Mouse (Mus musculus) embryonic fibroblast, embryonic 13.5 days (primary cell): ENCODE data around the gene Prkcz. TPM values are rescaled to one million over a fixed set of nuclear protein-coding genes. Genes with fewer than 3 reads are reported as not detected.

Experiments
- H3K27ac ChIP-seq: 2 replicates; pipeline ENCODE4 v1.5.1; 2012; ENCODE audit warnings: low read length, control low read depth, inconsistent platforms; ENCODE audit not compliant: insufficient read depth
- H3K4me1 ChIP-seq: 2 replicates; pipeline ENCODE4 v1.6.1; 2011; ENCODE audit warnings: low read length; ENCODE audit not compliant: control insufficient read depth, insufficient read depth
- H3K4me3 ChIP-seq: 2 replicates; pipeline ENCODE4 v1.5.1; 2011; ENCODE audit warnings: mild to moderate bottlenecking, control low read depth, low read length; ENCODE audit not compliant: insufficient read depth
- CTCF ChIP-seq: IDR thresholded peaks from 2 replicates; pipeline ENCODE4 v1.5.1; 2011; ENCODE audit warnings: mild to moderate bottlenecking, control low read depth, low read length, moderate library complexity, borderline replicate concordance; ENCODE audit not compliant: insufficient read depth
- POLR2A ChIP-seq: IDR thresholded peaks from 2 replicates; pipeline ENCODE4 v1.6.1; 2011; ENCODE audit warnings: low read depth, mild to moderate bottlenecking, control low read depth, low read length, moderate library complexity
- polyA plus RNA-seq: library from polyadenylated mRNA; stranded (reverse); fragments of >200 nt; gene quantifications from 2 replicates; pipeline ENCODE4 v1.2.4, GENCODE M21; 2011; ENCODE audit warnings: low read depth; ENCODE audit not compliant: missing spikeins, insufficient read length

Gene Prkcz
- polyA plus RNA-seq, result 0.63 and 1.4 TPM in 2 replicates

DNA sequence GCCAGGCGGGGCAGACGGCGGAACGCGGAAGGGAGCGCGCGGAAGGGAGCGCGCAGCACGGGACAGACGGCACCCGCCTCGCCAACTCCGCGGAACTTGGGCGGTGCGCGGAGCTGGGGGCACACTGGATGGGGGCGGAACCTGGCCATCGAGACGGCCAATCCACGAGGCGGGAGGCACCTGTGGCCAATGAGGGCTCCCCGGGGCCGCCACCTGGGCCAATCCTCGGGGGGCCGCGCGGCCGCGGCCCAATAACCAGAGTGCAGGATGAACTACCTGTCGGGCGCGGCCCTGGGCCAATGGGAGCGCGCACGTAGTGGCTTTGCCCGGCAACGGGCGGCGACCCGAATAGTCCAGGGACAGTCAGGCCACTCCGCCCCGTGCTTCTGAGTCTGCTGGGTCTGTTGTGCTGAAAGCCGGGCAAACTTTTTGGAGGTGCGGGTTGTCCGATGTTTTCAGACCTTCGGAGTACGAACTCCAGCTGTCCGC is at the start of gene Prkcz:
Prkcz (minus strand) TSS at position 59 of the 489 bp plus-strand sequence.
- peak within 1 kb of the TSS; percentile 26 for H3K4me3 ChIP-seq
- TF ChIP-seq CTCF (no peak), POLR2A (no peak)
- no peak within 1 kb of the TSS for H3K27ac ChIP-seq
- no peaks in the 10 kb centered on the region for H3K4me1 ChIP-seq

DNA sequence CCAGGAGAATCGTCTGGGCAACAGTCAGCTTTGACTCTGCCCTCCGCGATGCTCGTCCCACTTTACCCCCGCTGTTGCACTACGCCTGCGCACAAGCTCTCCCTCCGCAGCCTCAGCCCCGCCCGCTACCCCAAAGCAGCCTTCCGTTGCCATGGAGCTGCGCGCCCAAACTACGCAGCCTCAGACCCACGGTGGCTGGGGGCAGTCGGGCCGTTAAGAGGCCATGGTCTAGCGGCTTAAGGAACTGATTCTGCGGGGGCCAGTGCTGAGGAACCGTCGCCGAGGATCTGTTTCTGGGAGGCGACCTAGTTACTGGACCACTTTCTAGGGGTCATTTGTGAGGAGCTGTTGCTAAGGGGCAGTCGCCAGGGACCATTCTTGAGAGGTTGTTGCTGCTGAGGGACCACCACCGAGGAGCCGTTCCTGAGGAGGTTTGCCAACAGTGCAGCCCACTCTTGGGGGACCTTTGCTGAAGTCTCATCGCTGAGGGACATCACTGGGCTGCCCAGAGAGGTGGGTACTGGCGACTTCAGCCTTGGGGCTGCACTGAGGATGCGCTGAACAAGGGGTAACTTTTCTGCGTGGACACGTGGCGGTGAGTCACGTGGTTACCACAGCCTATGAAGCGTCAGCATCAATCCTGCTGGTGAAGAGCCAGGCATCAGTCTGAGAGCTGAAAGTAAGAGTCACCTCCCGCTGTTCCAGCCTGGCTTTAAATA is 48.1 kb upstream of the Prkcz start, which contains the start of gene Cfap74:
Cfap74 (plus strand) TSS at position 133 of the 719 bp plus-strand sequence.
- peak within 1 kb of the TSS; percentile 52 for H3K4me3 ChIP-seq
- H3K4me1 ChIP-seq, result no peaks in the 10 kb centered on the region
- H3K27ac ChIP-seq, result no peak within 1 kb of the TSS
- peak; percentile 63 for TF ChIP-seq POLR2A
- no peak for TF ChIP-seq CTCF

DNA sequence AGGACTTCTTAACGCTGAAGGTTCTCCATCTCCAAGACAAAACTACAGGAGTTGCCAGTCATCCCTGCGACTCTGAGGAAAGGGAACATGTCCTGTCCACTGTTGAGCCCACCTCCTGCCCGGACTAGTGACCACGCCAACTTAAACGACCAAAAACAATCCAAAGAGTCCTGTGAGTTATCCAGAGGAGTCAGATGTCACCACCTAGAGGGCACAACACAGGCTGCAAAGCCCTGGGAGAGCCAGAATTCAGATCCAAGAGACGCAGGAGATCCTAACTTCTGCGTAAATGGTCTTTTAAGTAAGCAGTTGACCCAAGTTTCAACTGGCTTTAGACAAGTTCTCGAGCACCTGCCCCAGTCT is 47.5 kb upstream of the Prkcz start:
- H3K4me1 ChIP-seq, result no peaks in the 10 kb centered on the region
- H3K4me3 ChIP-seq, result peak overlapping the region; percentile 22; the same call in 1 of the 2 replicates
- H3K27ac ChIP-seq, result no peak overlapping the region
- no peak for TF ChIP-seq CTCF
- no peak for TF ChIP-seq POLR2A

DNA sequence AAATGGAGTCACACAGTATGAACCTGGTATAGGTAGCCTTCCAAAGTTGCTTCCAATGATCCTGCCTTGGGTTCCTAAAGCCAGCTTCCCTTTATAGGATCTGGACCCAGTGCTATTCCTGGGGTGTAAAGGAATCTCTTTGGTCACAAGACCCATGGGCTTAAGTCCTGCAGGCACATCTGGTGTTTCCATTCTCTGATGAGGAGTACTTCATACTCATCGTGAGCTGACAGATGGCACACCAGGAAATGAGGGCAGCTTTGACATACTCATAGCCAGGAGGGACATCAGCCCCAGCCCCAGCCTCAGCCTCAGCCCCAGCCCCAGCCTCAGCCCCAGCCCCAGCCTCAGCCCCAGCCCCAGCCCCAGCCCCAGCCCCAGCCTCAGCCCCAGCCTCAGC is 41.3 kb upstream of the Prkcz start:
- TF ChIP-seq POLR2A, result no peak
- TF ChIP-seq CTCF, result no peak
- no peak overlapping the region for H3K27ac ChIP-seq
- no peaks in the 10 kb centered on the region for H3K4me1 ChIP-seq
- H3K4me3 ChIP-seq, result no peak overlapping the region

DNA sequence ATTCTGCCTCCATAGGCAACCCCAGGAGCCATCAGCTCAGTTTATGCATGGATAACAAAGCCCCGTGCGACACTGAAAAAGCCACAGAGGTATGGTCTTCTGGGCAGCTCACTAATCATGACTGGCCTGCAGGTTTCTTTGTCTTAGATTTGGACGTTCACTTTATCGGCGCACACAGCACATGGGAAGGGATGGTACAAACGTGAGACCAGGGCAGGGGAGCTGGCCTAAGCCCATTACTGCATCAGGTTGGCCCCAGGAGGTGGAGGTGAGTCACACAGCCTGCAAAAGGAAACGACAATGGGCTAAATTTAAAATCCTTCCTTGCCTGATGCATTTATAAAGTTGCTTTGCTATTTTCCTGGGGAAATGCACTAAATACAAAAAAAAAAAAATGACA is 40.0 kb upstream of the Prkcz start:
- TF ChIP-seq CTCF (no peak), POLR2A (no peak)
- no peaks in the 10 kb centered on the region for H3K4me1 ChIP-seq
- no peak overlapping the region for H3K4me3 ChIP-seq
- H3K27ac ChIP-seq, result no peak overlapping the region

DNA sequence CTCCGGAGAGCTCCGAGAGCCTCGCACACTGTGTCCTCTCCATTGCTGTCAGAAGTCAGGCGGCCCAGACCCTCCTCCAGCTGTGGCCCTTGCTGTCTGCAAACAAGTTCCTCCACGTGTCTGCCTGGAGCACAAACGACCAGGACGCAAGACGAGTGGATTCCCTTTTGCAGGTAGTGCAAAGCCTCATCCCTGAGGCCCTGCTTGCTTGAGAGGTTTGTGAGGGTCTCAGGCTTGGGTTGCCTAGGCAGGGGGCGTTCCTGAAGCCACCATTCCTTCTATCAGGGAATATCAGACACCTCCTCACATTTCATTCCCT is 37.0 kb upstream of the Prkcz start:
- no peak for TF ChIP-seq CTCF
- TF ChIP-seq POLR2A, result no peak

DNA sequence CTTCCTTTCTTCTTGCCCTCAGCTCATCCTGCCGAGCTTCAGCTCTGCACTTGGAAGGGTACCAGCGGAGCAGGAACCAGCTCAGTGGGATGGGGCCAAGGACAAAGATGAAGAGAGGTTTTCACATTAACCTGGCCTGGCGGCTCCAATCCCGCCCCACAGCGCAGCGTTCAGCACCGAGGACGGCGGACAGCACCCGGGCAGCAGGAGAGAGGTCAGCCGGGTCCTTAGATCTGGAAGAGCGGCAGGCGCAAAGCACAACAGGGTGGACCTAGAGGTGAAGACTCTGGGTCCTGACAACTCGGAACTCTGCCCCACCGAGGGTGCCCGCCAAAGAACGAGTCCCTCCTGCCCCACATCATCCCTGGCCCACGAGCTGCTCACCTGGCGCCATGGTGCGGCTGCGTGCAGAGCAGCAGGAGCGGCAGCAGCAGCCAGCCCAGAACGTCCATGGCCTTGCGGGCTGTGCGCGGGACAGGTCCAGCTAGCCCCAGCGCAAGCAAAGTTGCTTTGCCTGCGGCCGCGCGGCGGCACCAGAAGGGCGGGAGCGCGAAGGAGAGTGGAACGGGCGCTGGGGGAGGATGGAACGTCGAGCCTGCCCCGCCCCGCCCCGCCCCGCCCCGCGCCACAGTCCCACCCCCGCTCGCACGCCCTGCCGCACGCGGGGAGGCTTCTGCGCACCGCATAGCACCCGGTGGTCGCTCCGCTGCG is 36.5 kb upstream of the Prkcz start, which contains the start of gene Gabrd:
Gabrd (minus strand) TSS at position 602 of the 711 bp plus-strand sequence.
- no peak for TF ChIP-seq CTCF
- no peak for TF ChIP-seq POLR2A
- Histone ChIP-seq H3K4me1 (no peaks in the 10 kb centered on the region), H3K4me3 (no peak within 1 kb of the TSS), H3K27ac (no peak within 1 kb of the TSS)

More for the DNA sequence above, 37.0 kb upstream of the Prkcz start:
- no peak overlapping the region for H3K27ac ChIP-seq
- H3K4me1 ChIP-seq, result no peaks in the 10 kb centered on the region
- H3K4me3 ChIP-seq, result no peak overlapping the region

DNA sequence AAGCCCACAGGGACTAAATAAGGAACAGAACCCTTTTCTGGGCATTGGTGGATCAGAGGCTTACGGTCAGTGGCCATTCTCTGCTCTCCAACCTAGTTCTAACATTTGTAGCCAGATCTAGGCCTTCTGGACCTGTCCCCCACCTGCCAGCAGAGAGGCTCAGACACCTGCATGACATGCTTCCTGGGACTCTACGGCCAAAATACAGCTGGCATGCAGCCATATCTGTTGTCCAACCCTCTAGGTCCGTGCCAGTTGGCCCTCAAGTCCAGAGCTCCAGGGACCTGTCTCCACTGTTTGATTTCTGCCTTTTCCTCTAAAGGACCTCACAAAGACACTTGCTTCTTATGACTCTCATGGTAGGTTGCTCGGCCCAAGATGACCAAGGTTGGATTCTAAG is 35.6 kb upstream of the Prkcz start:
- Histone ChIP-seq H3K27ac (no peak overlapping the region), H3K4me1 (no peaks in the 10 kb centered on the region), H3K4me3 (no peak overlapping the region)
- no peak for TF ChIP-seq POLR2A
- no peak for TF ChIP-seq CTCF

DNA sequence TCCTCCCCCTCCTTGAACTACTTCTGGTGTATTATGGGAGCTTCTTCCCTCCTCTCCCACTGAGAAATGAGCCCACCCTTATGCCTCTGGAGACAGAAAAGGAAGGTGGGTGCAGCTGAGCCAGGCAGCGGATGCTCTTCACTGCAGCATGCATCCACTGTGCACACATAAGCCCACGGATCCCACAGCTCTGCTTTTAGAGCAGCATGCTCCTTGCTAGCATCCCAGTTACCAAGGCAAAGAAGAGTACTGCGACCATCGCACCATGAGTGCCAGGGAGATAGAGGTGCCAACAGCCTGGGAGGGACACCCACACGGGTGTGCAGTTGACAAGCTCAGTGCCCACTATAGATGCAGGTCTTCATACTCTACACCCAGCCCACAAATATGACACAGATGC is 34.3 kb upstream of the Prkcz start:
- Histone ChIP-seq H3K27ac (no peak overlapping the region), H3K4me3 (no peak overlapping the region), H3K4me1 (no peaks in the 10 kb centered on the region)
- TF ChIP-seq POLR2A (no peak), CTCF (no peak)

DNA sequence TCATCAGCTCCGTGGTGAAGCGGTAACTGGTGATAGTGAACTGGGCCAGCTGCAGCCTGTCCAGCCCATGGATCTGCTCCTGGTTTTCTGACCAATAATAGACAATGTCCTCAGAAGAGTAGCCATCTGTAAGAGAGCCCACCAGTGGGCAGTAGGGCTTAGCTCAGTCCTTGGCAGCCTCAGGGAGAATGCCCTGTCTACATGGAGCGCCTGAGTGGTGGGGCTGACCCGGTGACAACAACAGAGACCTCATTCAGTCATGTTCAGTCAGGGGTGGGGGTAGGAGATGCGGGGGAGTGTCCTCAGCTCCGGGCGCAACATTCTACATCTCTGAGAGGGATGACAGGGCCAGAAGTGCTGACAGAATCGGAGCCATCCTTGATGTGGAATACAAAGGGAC is 26.0 kb upstream of the Prkcz start:
- no peak for TF ChIP-seq POLR2A
- TF ChIP-seq CTCF, result no peak
- Histone ChIP-seq H3K4me1 (no peaks in the 10 kb centered on the region), H3K27ac (no peak overlapping the region), H3K4me3 (no peak overlapping the region)
